Mouse (Mus musculus): ENCODE measurements around the gene Mark3.

DNA sequence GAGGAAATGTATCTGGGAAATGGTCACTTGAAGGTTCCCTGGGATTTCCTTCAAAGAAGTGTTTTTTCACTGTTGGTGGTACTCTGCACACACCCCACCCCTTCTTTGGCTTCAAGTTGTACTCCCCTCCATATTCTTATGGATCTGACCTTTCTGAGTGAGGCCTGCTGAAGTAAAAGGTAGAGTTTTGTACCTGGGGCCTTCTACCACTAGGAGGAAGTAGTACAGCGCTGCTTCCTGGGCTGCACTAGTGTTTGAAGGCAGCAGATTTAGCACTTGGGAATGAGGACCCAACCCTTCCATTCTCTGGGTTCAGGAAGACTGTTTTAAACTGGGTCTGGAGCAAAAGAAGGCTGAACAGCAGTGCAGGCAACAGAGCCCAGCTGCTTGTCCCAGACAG is 23.6 kb upstream of the Mark3 start:
- TF ChIP-seq MAFK (IDR thresholded peaks at IDR 0.05; ENCODE audit: insufficient read depth, low read depth, low read length) (no peak), ZC3H11A (IDR thresholded peaks at IDR 0.05; ENCODE audit: borderline replicate concordance, low read depth, low read length) (no peak), HCFC1 (IDR thresholded peaks at IDR 0.05; ENCODE audit: borderline replicate concordance, insufficient read depth, low read length) (no peak), ZNF384 (IDR thresholded peaks at IDR 0.05; ENCODE audit: low read depth, low read length) (no peak), CHD2 (IDR thresholded peaks at IDR 0.05; ENCODE audit: low read depth, low read length) (no peak)
